Mouse (Mus musculus): ENCODE data around the gene Adarb1.

- no peak for TF ChIP-seq CTCF (conservative IDR thresholded peaks at IDR 0.05; ENCODE audit: insufficient read depth, insufficient read length, low read depth, low read length)
- TF ChIP-seq POLR2A (IDR thresholded peaks at IDR 0.05; ENCODE audit: low read depth, low read length): no peak
Observed at GRCm38 (mm10) chr10:77467407-77467806, 49.3 kb upstream of the Adarb1 start.
